Mouse (Mus musculus) midbrain, embryonic 11.5 days (tissue): ENCODE data around the gene Erp44. TPM values are rescaled to one million over a fixed set of nuclear protein-coding genes. Genes with fewer than 3 reads are reported as not detected.

Source experiments
- ATAC-seq: fragments of 200-750 bp; cut with Nextera tagmentation; 2 replicates; pipeline ENCODE4 v1.8.0; 2017; ENCODE audit warnings: moderate TSS enrichment, moderate library complexity; ENCODE audit not compliant: low FRiP score
- DNase-seq: peaks from one replicate; pipeline ENCODE4 v3.0.0; 2015; ENCODE audit warnings: low spot score; ENCODE audit errors: missing footprints
- H3K27ac ChIP-seq: fragments of 300-500 bp; sonication (generic); 2 replicates; pipeline ENCODE4 v1.5.1; 2014; ENCODE audit warnings: low read depth, low read length
- H3K27me3 ChIP-seq: fragments of 300-500 bp; sonication (generic); 2 replicates; pipeline ENCODE4 v1.6.1; 2014; ENCODE audit warnings: mild to moderate bottlenecking, low read length, moderate library complexity, mixed read lengths; ENCODE audit not compliant: control insufficient read depth, insufficient read depth
- H3K36me3 ChIP-seq: fragments of 300-500 bp; sonication (generic); 2 replicates; pipeline ENCODE4 v1.6.1; 2014; ENCODE audit warnings: mild to moderate bottlenecking, low read length, moderate library complexity, mixed read lengths; ENCODE audit not compliant: control insufficient read depth, insufficient read depth
- H3K4me1 ChIP-seq: fragments of 300-500 bp; sonication (generic); 2 replicates; pipeline ENCODE4 v1.6.1; 2014; ENCODE audit warnings: low read length; ENCODE audit not compliant: control insufficient read depth, insufficient read depth
- H3K4me2 ChIP-seq: fragments of 300-500 bp; sonication (generic); 2 replicates; pipeline ENCODE4 v1.6.1; 2014; ENCODE audit warnings: mild to moderate bottlenecking, moderate library complexity
- H3K4me3 ChIP-seq: fragments of 300-500 bp; sonication (generic); 2 replicates; pipeline ENCODE4 v1.5.1; 2014; ENCODE audit warnings: low read depth, low read length
- H3K9ac ChIP-seq: fragments of 300-500 bp; sonication (generic); 2 replicates; pipeline ENCODE4 v1.6.1; 2014; ENCODE audit warnings: low read length
- H3K9me3 ChIP-seq: fragments of 300-500 bp; sonication (generic); 2 replicates; pipeline ENCODE4 v1.6.1; 2016; ENCODE audit warnings: low read length; ENCODE audit not compliant: control insufficient read depth
- WGBS: fragments of 180-500 bp; shearing (Covaris S2); extraction: QIAGEN DNeasy Blood & Tissue Kit; methylation state at CpG from one replicate; pipeline ENCODE4 v1.1.7; 2014; 5-methylcytosine and 5-hydroxymethylcytosine counted together
- polyA plus RNA-seq: library from polyadenylated mRNA; unstranded; fragments of >200 nt; fragmentation: Nextera tagmentation; extraction: Ambion mirVana; gene quantifications from 2 replicates; pipeline ENCODE4 v1.2.1, GENCODE M21; 2014

The Erp44 gene
- polyA plus RNA-seq = 70.8 and 83.6 TPM in 2 replicates

GRCm38 (mm10) chr4:48279498-48280134, at the start of gene Erp44, which contains the start of gene Invs:
TSS of gene Erp44 (minus strand) at chr4:48279558.
TSS of gene Invs (plus strand) at chr4:48279760.
- peak within 1 kb of the TSS; percentile 74 for H3K4me3 ChIP-seq
- peak; percentile 100 for ATAC-seq
- H3K36me3 ChIP-seq = no peaks in the 10 kb centered on the region
- H3K27ac ChIP-seq = no peak within 1 kb of the TSS
- H3K4me2 ChIP-seq = peak within 1 kb of the TSS; percentile 86
- DNase-seq = peak; percentile 98
- H3K9ac ChIP-seq = peak within 1 kb of the TSS; percentile 79
- peaks cover 10% of the 10 kb centered on the region for H3K4me1 ChIP-seq
- no peaks in the 10 kb centered on the region for H3K9me3 ChIP-seq
- H3K27me3 ChIP-seq = no peaks in the 10 kb centered on the region
- WGBS = under 1% methylated on average over 41 of the region's 41 CpGs

GRCm38 (mm10) chr4:48328042-48328441, 48.7 kb upstream of the Erp44 start:
- Histone ChIP-seq H3K9ac (no peak overlapping the region), H3K4me3 (no peak overlapping the region), H3K9me3 (no peaks in the 10 kb centered on the region), H3K27ac (no peak overlapping the region), H3K27me3 (no peaks in the 10 kb centered on the region), H3K4me2 (no peak overlapping the region), H3K4me1 (no peaks in the 10 kb centered on the region), H3K36me3 (no peaks in the 10 kb centered on the region)
- ATAC-seq = no peak
- DNase-seq = no peak
- 59% methylated on average over 2 of the region's 2 CpGs for WGBS

- H3K9ac ChIP-seq = no peak overlapping the region
These were observed 47.8 kb upstream of the Erp44 start for GRCm38 (mm10) chr4:48327192-48327591.

GRCm38 (mm10) chr4:48322095-48322494, 42.7 kb upstream of the Erp44 start:
- DNase-seq (no peak), ATAC-seq (no peak)
- Histone ChIP-seq H3K4me1 (no peaks in the 10 kb centered on the region), H3K27ac (no peak overlapping the region), H3K4me3 (no peak overlapping the region), H3K36me3 (no peaks in the 10 kb centered on the region), H3K4me2 (no peak overlapping the region), H3K9me3 (no peaks in the 10 kb centered on the region), H3K9ac (no peak overlapping the region), H3K27me3 (no peaks in the 10 kb centered on the region)
- 43% methylated on average over 1 of the region's 1 CpGs for WGBS

More at GRCm38 (mm10) chr4:48327192-48327591, 47.8 kb upstream of the Erp44 start:
- Histone ChIP-seq H3K4me3 (no peak overlapping the region), H3K27me3 (no peaks in the 10 kb centered on the region), H3K27ac (no peak overlapping the region), H3K36me3 (no peaks in the 10 kb centered on the region), H3K4me2 (no peak overlapping the region), H3K9me3 (no peaks in the 10 kb centered on the region), H3K4me1 (no peaks in the 10 kb centered on the region)
- ATAC-seq (no peak), DNase-seq (no peak)

- no peak overlapping the region for H3K4me3 ChIP-seq
- no peak for DNase-seq
- 95% methylated on average over 1 of the region's 1 CpGs for WGBS
These were observed 41.9 kb upstream of the Erp44 start for GRCm38 (mm10) chr4:48321276-48321675.

GRCm38 (mm10) chr4:48316036-48316435, 36.7 kb upstream of the Erp44 start:
- H3K27me3 ChIP-seq = no peaks in the 10 kb centered on the region
- WGBS = 91% methylated on average over 3 of the region's 3 CpGs

More at GRCm38 (mm10) chr4:48321276-48321675, 41.9 kb upstream of the Erp44 start:
- Histone ChIP-seq H3K27me3 (no peaks in the 10 kb centered on the region), H3K36me3 (no peaks in the 10 kb centered on the region), H3K4me2 (no peak overlapping the region), H3K9me3 (no peaks in the 10 kb centered on the region), H3K27ac (no peak overlapping the region), H3K9ac (no peak overlapping the region), H3K4me1 (no peaks in the 10 kb centered on the region)
- ATAC-seq = no peak

GRCm38 (mm10) chr4:48314814-48315213, 35.5 kb upstream of the Erp44 start:
- Histone ChIP-seq H3K36me3 (no peaks in the 10 kb centered on the region), H3K4me2 (no peak overlapping the region), H3K27ac (no peak overlapping the region), H3K9me3 (no peaks in the 10 kb centered on the region), H3K4me3 (no peak overlapping the region), H3K9ac (no peak overlapping the region), H3K4me1 (no peaks in the 10 kb centered on the region), H3K27me3 (no peaks in the 10 kb centered on the region)
- DNase-seq (no peak), ATAC-seq (no peak)
- WGBS = 93% methylated on average over 3 of the region's 3 CpGs

More at GRCm38 (mm10) chr4:48316036-48316435, 36.7 kb upstream of the Erp44 start:
- Histone ChIP-seq H3K27ac (no peak overlapping the region), H3K4me1 (no peaks in the 10 kb centered on the region), H3K9ac (no peak overlapping the region), H3K4me2 (no peak overlapping the region), H3K36me3 (no peaks in the 10 kb centered on the region), H3K4me3 (no peak overlapping the region), H3K9me3 (no peaks in the 10 kb centered on the region)
- DNase-seq (no peak), ATAC-seq (no peak)

GRCm38 (mm10) chr4:48287086-48287757, 7.9 kb upstream of the Erp44 start:
- H3K36me3 ChIP-seq = no peaks in the 10 kb centered on the region
- no peak overlapping the region for H3K4me3 ChIP-seq
- no peaks in the 10 kb centered on the region for H3K9me3 ChIP-seq
- peaks cover 7% of the 10 kb centered on the region for H3K4me1 ChIP-seq
- peak overlapping the region; percentile 1; the same call in 1 of the 2 replicates for H3K27ac ChIP-seq
- DNase-seq (peak; percentile 88), ATAC-seq (peak; percentile 92)
- no peak overlapping the region for H3K9ac ChIP-seq
- WGBS = 32% methylated on average over 5 of the region's 5 CpGs
- H3K4me2 ChIP-seq = no peak overlapping the region
- no peaks in the 10 kb centered on the region for H3K27me3 ChIP-seq

GRCm38 (mm10) chr4:48281121-48281520, 1.8 kb upstream of the Erp44 start:
- H3K36me3 ChIP-seq = no peaks in the 10 kb centered on the region
- no peak overlapping the region for H3K4me3 ChIP-seq
- no peak overlapping the region for H3K4me2 ChIP-seq
- 94% methylated on average over 1 of the region's 1 CpGs for WGBS
- no peaks in the 10 kb centered on the region for H3K9me3 ChIP-seq
- H3K4me1 ChIP-seq = peaks cover 10% of the 10 kb centered on the region
- no peak overlapping the region for H3K9ac ChIP-seq
- no peak for DNase-seq
- no peak overlapping the region for H3K27ac ChIP-seq
- H3K27me3 ChIP-seq = no peaks in the 10 kb centered on the region
- no peak for ATAC-seq
